Mouse (Mus musculus) spleen, adult 2 months (tissue): ENCODE data around the gene Sfi1. TPM values are rescaled to one million over a fixed set of nuclear protein-coding genes. Genes with fewer than 3 reads are reported as not detected.

Experiments
- DNase-seq, 2 experiments: peaks; one replicate each; pipeline versions ENCODE4 v3.0.0 to v3.0.0-alpha.2; 2012 to 2021; ENCODE audit warnings: low spot score in 2 of 2, low read depth in 1 of 2
- H3K27ac ChIP-seq: fragments of 200-500 bp; 2 replicates; pipeline ENCODE4 v1.5.1; 2012; ENCODE audit warnings: low read length, inconsistent platforms; ENCODE audit not compliant: insufficient read depth
- H3K27me3 ChIP-seq: fragments of 200-500 bp; 2 replicates; pipeline ENCODE4 v1.6.1; 2012; ENCODE audit warnings: mild to moderate bottlenecking, moderate library complexity, low read length, inconsistent platforms; ENCODE audit not compliant: control insufficient read depth, insufficient read depth
- H3K36me3 ChIP-seq: fragments of 200-500 bp; 2 replicates; pipeline ENCODE4 v1.6.1; 2012; ENCODE audit warnings: mild to moderate bottlenecking, low read length, inconsistent platforms; ENCODE audit not compliant: control insufficient read depth, insufficient read depth
- H3K4me1 ChIP-seq: fragments of 200-500 bp; 2 replicates; pipeline ENCODE4 v1.6.1; 2011; ENCODE audit warnings: inconsistent platforms; ENCODE audit not compliant: control insufficient read depth, insufficient read depth, insufficient read length
- H3K4me3 ChIP-seq: fragments of 200-500 bp; 2 replicates; pipeline ENCODE4 v1.5.1; 2011; ENCODE audit warnings: mild to moderate bottlenecking, inconsistent platforms; ENCODE audit not compliant: insufficient read depth, insufficient read length; ENCODE audit errors: extremely low read depth
- CTCF ChIP-seq: fragments of 200-500 bp; IDR thresholded peaks from 2 replicates; pipeline ENCODE4 v1.5.1; 2011; ENCODE audit warnings: mild to moderate bottlenecking, inconsistent platforms; ENCODE audit not compliant: insufficient read depth, insufficient read length, insufficient replicate concordance; ENCODE audit errors: extremely low read depth
- POLR2A ChIP-seq: fragments of 200-500 bp; IDR thresholded peaks from 2 replicates; pipeline ENCODE4 v1.6.1; 2011; ENCODE audit warnings: low read depth, low read length, inconsistent platforms
- WGBS: fragments of 180-500 bp; shearing (Covaris S2); methylation state at CpG from one replicate; pipeline ENCODE4 v1.1.7; 2018; 5-methylcytosine and 5-hydroxymethylcytosine counted together
- polyA plus RNA-seq: library from polyadenylated mRNA; depleted of rRNA; stranded (reverse); fragments of >200 nt; gene quantifications from 2 replicates; pipeline ENCODE4 v1.2.3, GENCODE M21; 2012; rRNA removed

Sfi1 gene
- 44.0 and 46.4 TPM in 2 replicates for polyA plus RNA-seq

GRCm38 (mm10) chr11:3193363-3193762, at the start of gene Sfi1:
Gene Sfi1 (minus strand): TSS chr11:3193463.
- TF ChIP-seq POLR2A: no peak
- TF ChIP-seq CTCF: no peak
- H3K27me3 ChIP-seq: no peaks in the 10 kb centered on the region
- no peak within 1 kb of the TSS for H3K27ac ChIP-seq
- no peak for DNase-seq
- no peak within 1 kb of the TSS for H3K4me3 ChIP-seq
- no peaks in the 10 kb centered on the region for H3K4me1 ChIP-seq
- 86% methylated on average over 25 of the region's 25 CpGs for whole genome bisulfite sequencing
- H3K36me3 ChIP-seq: no peaks in the 10 kb centered on the region

GRCm38 (mm10) chr11:3242395-3242794, 49.1 kb upstream of the Sfi1 start:
- no peaks in the 10 kb centered on the region for H3K4me1 ChIP-seq
- no peaks in the 10 kb centered on the region for H3K27me3 ChIP-seq
- DNase-seq: no peak
- 92% methylated on average over 7 of the region's 7 CpGs for WGBS
- H3K36me3 ChIP-seq: peaks cover 49% of the 10 kb centered on the region
- no peak overlapping the region for H3K27ac ChIP-seq
- H3K4me3 ChIP-seq: no peak overlapping the region
- TF ChIP-seq CTCF: no peak
- no peak for TF ChIP-seq POLR2A

GRCm38 (mm10) chr11:3235277-3235676, 42.0 kb upstream of the Sfi1 start:
- Histone ChIP-seq H3K36me3 (peaks cover 27% of the 10 kb centered on the region), H3K4me1 (no peaks in the 10 kb centered on the region), H3K4me3 (no peak overlapping the region), H3K27ac (no peak overlapping the region), H3K27me3 (no peaks in the 10 kb centered on the region)
- no peak for DNase-seq
- TF ChIP-seq CTCF: no peak
- WGBS: 82% methylated on average over 5 of the region's 5 CpGs

- H3K36me3 ChIP-seq: peaks cover 34% of the 10 kb centered on the region
- H3K27ac ChIP-seq: no peak overlapping the region
- H3K27me3 ChIP-seq: no peaks in the 10 kb centered on the region
- H3K4me1 ChIP-seq: no peaks in the 10 kb centered on the region
- TF ChIP-seq POLR2A (no peak), CTCF (no peak)
- no peak overlapping the region for H3K4me3 ChIP-seq
- DNase-seq: no peak
- WGBS: 96% methylated on average over 4 of the region's 4 CpGs
Measured at GRCm38 (mm10) chr11:3233704-3234103, 40.4 kb upstream of the Sfi1 start.

GRCm38 (mm10) chr11:3232248-3232647, 39.0 kb upstream of the Sfi1 start:
- DNase-seq: no peak
- TF ChIP-seq POLR2A: no peak
- TF ChIP-seq CTCF: no peak
- Histone ChIP-seq H3K4me3 (no peak overlapping the region), H3K27ac (no peak overlapping the region), H3K36me3 (peaks cover 34% of the 10 kb centered on the region), H3K4me1 (no peaks in the 10 kb centered on the region), H3K27me3 (no peaks in the 10 kb centered on the region)
- 86% methylated on average over 3 of the region's 3 CpGs for WGBS

- H3K4me3 ChIP-seq: no peak overlapping the region
- TF ChIP-seq CTCF (no peak), POLR2A (no peak)
- WGBS: 94% methylated on average over 3 of the region's 3 CpGs
- H3K4me1 ChIP-seq: no peaks in the 10 kb centered on the region
- H3K27ac ChIP-seq: no peak overlapping the region
- DNase-seq: no peak
- H3K36me3 ChIP-seq: peaks cover 36% of the 10 kb centered on the region
- H3K27me3 ChIP-seq: no peaks in the 10 kb centered on the region
Measured at GRCm38 (mm10) chr11:3227113-3227512, 33.9 kb upstream of the Sfi1 start.

- H3K4me3 ChIP-seq: no peak overlapping the region
- no peaks in the 10 kb centered on the region for H3K27me3 ChIP-seq
- no peak for DNase-seq
- no peak for TF ChIP-seq POLR2A
- TF ChIP-seq CTCF: no peak
- no peaks in the 10 kb centered on the region for H3K4me1 ChIP-seq
- WGBS: 83% methylated on average over 5 of the region's 5 CpGs
- no peak overlapping the region for H3K27ac ChIP-seq
- H3K36me3 ChIP-seq: peaks cover 33% of the 10 kb centered on the region
Measured at GRCm38 (mm10) chr11:3223105-3223504, 29.8 kb upstream of the Sfi1 start.

- WGBS: 95% methylated on average over 1 of the region's 1 CpGs
Measured at GRCm38 (mm10) chr11:3212526-3212925, 19.3 kb upstream of the Sfi1 start.

More at GRCm38 (mm10) chr11:3212526-3212925, 19.3 kb upstream of the Sfi1 start:
- peaks cover 26% of the 10 kb centered on the region for H3K36me3 ChIP-seq
- no peaks in the 10 kb centered on the region for H3K27me3 ChIP-seq
- no peak overlapping the region for H3K4me3 ChIP-seq
- no peak for DNase-seq
- H3K4me1 ChIP-seq: no peaks in the 10 kb centered on the region
- TF ChIP-seq POLR2A: no peak
- no peak overlapping the region for H3K27ac ChIP-seq
